Mouse (Mus musculus) adrenal gland, postnatal 10 days (tissue): ENCODE results near the gene Cgnl1. TPM values are rescaled to one million over a fixed set of nuclear protein-coding genes. Genes with fewer than 3 reads are reported as not detected.
"Not testable (repeated sequence)": the region's sequence is repeated elsewhere in the genome, so short reads cannot be mapped to it uniquely, and the experiment has no call there.

Experiments
- DNase-seq: peaks from one replicate; pipeline ENCODE4 v3.0.0; 2021; ENCODE audit warnings: mixed read lengths
- total RNA-seq, 2 experiments: library from RNA; stranded (reverse); gene quantifications; 2 replicates each; pipeline ENCODE4 v1.2.3; 2021

Cgnl1 gene
- total RNA-seq, 2 experiments from 2014 or later: 55.5 to 61.5 TPM

DNA sequence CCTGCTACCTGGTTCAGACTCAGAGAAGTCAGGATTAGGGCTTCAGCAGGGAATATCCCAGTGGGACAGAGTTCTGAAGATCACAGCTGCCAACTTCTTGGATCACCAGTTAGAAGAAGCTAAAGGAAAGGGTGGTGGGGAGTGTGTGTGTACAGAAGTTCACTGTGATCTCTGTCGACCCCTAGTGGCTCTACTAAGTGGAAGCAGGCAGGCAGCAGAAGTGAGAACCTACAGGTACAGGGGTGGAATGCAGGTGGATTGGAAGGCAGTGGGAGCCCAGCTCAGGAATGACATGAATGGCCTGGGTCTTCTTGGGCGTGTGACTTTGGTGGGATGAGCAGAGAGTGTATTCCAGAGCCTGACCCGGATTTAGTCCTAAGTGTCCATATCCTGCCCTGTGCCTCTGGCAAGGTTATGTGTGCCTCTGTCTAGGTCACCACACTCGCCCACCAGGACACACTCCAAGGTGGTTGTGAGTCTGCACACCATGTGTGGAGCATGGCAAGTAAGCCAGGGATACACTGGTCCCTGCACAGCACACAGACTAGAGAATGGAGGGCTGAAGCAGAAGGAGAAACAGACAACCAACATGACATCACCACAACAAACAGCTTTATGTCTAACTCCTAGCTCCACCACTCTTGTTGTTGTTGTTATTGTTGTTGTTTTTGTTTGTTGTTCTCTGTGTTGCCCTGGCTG lies 147.4 kb downstream of the Cgnl1 start:
- DNase-seq: peak; percentile 39

DNA sequence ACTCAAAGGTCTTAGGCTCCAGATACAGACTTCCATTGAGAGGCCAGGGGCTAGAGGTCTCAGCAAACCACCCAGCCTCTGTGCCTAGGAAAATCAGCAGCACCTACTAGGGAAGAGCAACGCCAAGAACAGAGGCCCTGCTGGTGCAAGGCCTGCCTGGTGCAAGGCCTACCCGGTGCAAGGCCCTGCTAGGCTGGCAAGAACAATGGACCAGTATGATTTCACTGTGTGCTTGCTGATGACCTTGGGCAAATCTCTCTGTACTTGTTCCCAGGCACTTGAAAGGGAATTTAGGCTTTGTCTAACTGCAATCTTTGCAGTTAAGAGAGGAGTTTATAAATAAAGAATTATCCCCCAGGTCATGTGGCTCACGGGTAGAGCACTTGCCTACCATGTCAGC lies 148.8 kb downstream of the Cgnl1 start:
- DNase-seq: peak; percentile 28

DNA sequence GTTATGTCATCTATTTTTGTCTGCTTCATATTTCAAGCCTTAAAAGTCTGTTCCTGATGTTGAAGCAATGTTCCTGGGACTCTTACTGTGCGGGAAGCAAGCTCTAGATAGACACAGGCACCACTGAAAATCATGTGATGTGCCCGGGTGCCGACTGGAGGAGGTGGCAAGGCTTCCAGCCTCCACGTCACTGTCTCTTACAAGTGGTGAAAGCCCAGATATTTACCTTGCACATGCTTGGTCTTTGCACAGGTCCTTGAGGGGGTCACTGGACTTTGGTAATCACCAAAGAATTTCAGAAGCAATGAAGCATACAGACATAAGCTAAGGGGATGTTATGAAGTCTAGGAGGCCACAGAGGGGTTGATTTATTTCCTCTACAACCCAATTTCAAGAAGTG lies 149.4 kb downstream of the Cgnl1 start:
- no peak for DNase-seq

DNA sequence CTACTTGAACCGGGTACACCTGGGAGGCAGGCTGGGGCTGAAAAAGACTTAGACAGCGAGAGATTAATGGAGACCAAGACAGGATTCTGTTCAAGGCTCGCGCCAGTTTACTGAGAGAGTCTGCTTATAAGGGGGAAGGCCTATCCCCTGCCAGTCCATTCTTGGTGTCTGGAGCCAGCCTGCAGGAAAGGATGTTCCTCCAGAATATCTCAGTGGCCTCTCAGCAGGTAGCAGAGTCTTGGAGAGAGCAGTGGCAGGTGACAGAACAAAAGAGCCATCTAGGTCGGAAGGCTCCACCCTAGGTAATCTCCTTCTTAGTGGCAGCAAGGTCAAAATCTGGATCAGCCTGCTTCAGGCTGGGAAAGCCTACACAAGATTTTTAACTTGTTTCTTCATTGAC lies 151.3 kb downstream of the Cgnl1 start:
- not testable (repeated sequence) for DNase-seq

DNA sequence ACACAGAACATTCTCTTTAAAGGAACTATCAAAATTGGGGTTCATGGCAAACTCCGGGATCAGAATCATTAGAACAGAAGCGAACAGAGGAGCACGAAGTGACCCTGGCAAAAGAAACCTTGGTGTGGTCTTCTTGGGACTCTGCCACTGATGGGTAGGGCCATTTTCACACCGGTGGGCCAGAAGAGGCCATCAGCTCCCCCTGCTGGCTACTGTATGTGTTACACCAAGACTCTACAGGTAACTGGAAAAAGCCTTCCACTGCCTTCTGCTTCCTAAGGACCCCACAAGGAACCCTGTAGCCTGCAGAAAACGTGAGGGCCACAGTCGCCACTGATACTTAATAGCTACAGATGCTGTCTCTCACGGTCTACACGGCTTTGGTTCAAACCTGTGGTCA lies 154.0 kb downstream of the Cgnl1 start:
- peak; percentile 63 for DNase-seq

DNA sequence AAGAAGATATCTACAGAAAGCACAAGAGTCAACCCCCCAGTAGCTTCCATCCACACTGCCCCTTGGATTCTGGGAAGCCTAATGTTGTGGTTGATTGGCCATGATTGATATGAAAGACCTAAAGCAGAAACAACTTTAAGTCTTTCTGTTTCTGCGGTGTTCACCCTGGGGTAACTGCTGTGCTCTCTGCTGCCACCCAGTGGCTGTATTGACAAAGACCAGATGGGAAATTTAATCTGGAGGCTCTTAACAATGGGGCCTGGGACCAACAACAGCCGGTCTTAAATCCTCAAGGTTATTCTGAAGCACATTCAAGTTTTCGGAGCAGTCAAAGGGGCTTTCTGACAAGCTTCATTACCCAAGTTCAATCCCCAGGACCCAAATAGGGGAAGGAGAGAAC lies 155.2 kb downstream of the Cgnl1 start:
- peak; percentile 87 for DNase-seq

DNA sequence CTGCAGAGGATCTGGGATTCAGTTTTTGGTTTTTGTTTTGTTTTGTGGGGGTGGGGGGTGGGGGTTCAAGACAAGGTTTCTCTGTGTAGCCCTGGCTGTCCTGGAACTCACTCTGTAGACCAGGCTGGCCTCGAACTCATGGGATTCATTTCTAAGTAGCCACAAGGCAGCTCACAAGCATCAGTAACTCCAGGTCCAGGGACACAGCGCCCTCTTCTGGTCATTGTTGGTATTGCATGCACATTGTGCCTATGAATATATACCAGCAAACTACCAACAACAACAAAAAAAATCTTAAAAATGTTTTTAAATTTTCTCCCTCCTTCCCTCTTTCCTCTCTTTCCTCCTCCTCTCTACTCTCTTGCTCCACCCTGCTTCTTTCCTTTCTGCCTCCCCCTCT lies 156.8 kb downstream of the Cgnl1 start:
- DNase-seq: peak; percentile 72

DNA sequence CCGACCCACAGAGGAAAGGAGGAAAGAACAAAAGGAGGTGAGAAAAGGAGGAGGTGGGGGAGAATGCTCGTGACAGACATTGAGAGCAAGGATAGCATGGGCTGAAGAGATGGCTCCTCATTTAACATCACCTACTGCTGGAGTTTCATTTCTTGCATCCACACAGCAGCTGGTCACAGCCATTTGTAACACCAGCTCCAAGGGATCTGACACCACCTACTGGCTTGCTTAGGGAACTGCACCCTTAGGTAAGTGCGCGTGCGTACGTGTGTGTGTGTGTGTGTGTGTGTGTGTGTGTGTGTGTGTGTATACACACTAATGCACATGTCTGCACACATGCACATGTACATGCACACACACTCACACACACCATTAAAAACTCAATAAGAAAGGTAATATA lies 158.4 kb downstream of the Cgnl1 start:
- no peak for DNase-seq

DNA sequence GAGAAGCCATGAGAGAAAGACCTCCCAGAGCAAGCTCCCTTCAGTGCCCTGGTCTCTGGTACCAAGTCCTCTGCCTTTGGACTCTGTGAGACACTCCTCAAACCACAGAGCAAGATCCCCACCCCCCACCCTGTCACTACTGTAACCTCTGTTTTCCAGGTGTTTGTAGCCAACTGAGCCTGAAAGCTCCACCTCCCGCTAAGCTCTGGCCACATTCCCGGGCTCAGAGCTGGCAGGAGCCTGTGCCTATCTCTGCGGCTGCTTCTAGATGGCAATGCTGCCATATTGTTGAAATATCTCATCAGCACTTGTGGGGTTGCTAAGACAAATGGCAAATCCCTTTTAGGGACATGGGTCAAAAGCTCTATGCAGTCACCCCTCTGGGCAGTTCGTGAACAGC lies 159.5 kb downstream of the Cgnl1 start:
- DNase-seq: peak; percentile 44

DNA sequence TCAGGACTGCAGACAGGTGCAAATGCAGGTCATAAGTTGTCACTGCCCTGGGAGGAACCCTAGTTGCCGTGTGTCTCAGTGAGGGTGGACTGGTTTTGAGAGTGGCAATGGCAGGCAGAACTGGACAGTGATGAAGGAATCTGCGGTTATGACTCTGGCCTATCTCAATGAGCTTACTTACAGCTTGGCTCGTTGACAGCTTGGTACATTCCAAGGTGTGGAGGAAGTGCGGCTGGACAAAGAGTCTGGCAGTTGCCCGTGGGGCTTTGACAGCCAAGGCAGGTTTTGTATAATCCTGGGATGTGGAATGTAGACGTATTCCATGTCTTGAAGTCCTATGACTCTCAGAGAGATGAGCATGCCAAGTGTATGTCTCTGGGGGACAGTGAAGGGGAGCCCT lies 162.4 kb downstream of the Cgnl1 start:
- peak; percentile 35 for DNase-seq

DNA sequence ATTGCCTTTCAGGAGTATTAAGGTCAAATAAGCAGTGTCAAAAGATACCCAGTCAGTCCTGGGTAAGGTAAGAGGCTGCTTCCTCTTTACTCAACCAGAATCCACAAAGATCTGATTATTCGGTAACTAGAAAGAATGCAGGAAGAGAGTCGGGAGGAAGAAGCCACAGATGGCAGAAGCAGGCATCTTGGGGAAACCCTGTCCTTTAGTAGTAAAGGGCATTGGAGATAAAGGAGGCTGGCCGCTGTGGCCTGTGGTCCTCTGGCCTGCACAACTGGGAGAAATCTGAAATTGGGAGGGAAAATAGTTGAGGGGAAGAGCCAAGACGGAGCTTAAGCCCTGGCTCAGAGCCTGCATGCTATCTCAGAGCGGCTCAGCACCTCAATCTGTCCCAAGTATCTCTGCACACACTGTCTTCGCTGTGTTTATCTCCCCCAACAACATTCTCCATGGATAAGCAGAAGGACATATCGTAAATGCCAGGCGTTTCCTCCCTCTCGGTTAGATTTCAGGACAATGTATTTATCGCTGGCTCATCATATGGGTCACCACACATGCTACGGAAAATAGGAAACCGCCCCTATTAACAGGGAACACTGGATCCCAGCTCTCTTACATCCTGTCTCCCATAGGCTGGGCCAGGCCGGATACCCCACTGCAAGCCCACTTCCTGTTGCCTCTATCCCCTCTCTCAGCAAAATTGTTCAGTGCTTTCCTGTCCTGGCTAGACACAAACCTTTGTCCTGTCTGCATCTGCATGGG lies 164.9 kb downstream of the Cgnl1 start:
- no peak for DNase-seq

DNA sequence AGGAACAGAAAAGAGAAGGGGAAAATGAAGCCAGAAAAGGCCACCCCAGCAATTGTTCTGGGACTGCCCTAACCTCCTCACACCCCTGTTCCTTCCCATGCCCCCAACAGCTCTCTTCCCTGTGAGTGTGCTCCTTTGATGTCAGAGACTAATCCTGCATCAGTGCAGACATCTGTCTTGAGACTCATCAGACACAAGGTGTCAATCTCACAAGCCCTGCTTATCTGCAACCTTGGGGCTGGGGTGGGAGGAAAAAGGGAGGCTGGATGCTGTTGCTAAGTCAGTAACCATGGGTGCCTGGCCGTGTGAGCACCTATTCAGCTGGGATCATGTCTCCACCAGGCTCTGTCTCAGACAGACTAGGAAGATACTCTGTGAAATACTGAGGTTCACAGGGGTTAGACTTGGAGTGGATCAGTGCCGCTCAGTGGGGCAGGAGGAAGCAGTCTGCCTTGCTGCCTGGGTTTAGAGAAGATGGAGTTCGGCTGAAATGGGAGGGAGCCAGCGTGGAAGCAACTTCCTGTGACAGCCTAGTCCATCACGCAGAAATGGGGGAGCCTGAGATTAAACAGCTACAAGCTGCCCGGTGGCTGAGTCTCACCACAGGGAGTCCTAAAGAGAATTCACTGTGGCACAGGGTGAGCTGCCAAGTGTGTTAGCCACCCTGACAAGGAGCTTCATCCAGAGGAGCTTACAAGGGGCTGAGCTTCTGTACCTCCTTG lies 166.3 kb downstream of the Cgnl1 start:
- DNase-seq: no peak

DNA sequence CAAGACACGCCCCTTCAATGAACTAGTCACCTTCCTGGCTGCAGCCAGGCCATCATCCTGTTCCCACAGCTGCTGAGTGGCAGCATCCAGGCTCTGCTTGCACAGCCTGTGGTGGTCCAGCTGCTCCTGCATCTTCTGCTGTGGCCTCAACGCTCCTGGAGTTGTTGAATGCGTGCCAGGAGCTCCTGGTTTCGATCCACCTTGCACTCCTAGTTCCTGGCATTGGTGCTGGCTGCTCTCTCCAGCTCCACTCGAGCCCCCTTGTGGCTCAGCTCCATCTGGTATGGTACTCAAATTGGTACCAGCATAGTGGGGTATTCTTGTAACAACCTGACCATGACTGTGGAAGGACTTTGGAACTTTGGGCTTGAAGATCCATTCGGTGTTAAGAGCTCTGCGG lies 171.5 kb downstream of the Cgnl1 start:
- DNase-seq: no peak

DNA sequence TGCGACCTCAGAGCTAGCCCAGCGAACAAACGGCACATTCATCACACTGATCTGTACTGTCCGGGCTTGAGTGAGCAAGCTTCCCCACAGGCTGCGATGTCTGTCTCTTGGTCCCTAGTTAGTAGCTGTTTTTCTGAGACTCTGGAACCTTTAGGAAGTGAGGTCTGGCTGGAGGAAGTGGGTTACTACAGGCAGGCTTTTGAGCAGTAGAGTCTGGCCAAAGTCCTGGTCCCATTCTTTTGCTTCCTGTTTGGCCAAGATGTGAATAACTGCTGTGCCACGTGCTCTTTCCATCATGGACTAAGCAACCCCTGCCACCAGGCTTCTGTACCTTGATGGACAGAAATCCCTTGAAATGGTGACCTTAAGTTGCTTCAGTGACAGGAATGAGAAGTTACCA lies 174.5 kb downstream of the Cgnl1 start:
- DNase-seq: no peak

DNA sequence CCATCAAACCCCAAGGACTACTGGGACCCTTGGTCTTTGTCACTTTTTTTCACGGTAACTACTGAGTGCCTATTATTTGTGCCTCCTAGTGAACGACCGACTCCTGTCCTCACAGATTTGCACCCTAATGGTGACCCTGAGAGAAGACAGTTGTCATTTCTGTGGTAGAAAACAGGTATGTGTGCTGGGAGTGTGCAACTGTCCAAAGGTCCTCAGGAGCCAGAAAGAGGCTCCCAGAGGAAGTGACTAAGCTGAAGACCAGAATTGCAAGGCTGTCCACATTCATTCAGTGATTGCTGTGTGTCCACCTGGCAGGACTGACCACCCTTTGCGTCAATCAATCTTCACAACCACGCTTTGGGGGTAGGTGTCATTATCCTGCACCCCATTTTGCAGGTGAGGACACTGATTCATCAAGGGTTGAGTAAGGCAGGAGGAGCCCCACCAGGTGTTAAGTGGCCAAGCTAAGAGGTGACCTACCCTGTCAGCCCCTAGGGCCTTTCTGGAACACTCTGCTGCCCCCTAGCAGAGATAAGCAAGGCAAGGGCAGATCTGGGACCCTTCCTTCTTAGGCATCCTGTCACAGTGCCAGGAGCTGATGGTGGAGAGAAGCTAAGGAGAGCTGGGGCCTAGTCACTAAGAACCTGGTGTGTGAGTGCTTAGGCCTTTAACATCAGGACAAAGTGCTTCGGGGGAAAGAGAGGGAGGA lies 178.7 kb downstream of the Cgnl1 start:
- no peak for DNase-seq

DNA sequence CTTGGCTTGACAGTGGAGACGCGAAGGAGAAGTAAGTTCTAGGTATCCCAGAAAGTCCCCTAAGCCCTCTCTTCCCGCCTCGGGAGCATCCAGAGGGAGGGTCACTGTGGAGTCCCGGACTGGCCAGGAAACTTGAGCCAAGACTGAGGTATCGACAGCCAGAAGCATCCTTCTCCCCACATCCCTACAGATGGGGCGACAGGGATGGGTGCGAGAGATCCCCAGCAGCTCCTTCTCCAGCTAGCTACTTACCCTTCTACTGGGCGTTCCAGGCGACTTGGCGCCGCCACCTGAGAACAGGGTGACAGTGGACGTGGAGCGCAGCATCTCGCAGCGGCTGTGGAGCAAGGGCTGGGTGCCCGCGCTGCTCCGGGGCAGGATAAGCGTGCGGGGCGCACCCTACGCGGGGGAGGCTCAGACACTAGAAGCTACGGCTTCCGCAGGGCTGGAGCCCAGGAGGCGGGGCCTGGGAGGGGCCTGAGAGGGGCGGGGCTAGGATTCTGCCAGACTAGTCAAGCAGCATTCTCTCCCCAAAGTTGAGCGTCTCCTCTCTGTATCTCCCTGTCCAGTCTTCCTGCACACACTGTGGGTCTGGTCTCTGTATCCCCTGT lies 179.4 kb downstream of the Cgnl1 start, which contains the start of gene Myzap:
TSS of gene Myzap (minus strand) at position 423 of the 611 bp plus-strand sequence.
- DNase-seq: peak; percentile 96

DNA sequence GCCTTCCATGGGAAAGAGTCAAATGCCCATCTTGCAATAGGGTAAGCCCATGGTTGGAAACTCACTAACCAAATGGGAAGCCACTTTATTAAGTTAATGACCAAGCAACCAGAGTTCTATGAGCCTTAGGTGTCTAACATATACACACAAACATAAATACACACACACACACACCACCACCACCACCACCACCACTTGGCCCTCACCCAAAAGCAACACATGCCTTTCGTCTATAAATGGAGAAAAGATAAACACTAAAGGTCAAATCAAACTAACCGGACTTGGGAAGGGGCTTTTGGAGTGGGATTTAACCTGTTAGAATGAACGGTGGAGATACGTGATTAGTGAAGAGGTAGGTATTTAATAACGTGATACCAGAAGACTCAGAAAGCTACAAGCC lies 180.3 kb downstream of the Cgnl1 start:
- DNase-seq: no peak

DNA sequence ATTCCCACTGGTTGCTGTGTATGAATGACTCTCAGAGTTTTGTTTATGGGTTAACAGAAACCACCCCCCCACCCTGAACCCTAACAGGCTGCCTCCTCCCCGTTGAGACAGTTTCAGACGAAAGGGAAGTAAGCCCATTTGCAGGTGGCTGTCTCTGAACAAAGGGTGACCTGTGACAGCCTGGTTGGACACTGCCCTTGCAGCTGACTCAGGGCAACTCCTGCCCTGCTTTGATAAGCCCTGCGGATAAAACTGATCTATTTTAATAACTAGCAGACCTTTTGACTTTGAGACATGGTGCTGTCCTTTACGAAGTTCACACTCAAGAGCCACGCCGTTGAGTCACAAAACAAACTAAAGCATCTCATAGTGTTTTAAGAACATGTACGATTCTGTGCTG lies 181.6 kb downstream of the Cgnl1 start:
- no peak for DNase-seq

DNA sequence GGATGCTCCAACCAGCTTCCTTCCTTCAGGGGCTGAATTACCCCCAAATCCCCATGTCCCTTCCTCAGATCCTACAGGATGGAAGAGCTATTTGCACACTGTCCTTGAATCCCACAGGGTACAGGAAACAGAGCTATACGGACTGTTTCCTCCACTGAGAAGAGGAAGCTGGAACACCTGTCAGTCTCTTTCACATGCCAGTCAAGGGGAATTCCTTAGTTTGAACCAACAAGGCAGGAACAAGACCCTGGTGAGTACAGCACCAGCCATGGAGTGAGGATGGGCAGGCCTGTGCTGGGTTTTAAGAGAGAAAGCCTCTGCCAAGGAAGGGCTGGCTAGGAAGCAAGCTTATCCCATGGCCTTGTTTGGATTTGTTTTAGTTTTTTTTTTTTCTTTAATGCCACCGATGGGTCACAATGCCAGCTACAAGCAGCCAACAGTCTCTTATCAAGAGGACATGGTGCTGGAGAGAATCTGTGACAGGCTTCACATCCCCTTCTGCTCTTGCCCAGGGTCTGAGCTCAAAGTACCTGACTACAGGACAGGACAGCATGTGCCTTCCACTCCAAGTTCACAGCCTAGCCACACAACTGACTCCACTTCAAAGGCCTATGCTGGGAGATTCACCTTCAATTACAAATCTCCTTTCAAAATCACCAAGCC lies 182.3 kb downstream of the Cgnl1 start:
- DNase-seq: no peak

DNA sequence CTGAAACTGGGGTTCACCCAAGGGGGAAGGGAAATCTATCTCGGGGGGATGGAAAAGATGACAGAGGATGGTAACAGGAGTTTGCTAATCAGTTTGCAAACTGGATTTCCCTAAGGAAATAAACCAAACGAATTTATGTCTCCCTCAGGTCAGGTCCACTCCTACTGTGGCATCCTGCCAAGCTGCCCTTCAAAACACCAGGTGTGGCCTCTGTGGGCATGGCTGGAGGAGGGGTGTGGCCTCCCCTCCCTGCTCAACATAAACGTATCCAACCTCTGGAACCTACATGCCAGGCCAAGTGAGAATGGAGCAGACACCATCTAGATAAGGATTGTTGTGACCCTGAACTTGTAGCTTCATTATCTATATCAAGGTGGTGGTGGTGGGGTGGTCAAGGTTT lies 185.0 kb downstream of the Cgnl1 start:
- no peak for DNase-seq

DNA sequence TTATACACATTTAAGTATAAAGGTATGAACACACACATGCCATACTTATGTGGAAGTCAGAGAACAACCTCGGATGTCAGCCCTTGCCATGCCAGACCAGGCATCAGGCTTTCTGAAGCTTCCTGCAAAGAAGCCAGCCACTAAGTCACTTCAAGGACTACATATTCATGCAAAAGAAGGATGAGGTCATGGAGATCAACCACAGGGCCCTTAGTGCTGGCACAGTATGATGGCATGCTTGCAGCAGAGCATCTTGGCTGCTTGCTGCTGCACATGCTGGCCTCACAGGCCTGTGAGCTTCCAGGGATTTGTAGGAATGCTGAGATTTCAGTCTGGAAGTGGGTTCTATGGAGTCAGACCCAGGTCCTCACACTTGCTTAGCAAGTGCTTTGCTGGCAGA lies 188.6 kb downstream of the Cgnl1 start:
- DNase-seq: no peak
